Mouse (Mus musculus) lung, embryonic 14.5 days (tissue): ENCODE results near the gene Enpep. TPM values are rescaled to one million over a fixed set of nuclear protein-coding genes. Genes with fewer than 3 reads are reported as not detected.
A peak's percentile ranks its signal among the peaks of the same experiment; 100 is the strongest.

ENCODE experiments used
- ATAC-seq: fragments of 200-750 bp; cut with Nextera tagmentation; 2 replicates; pipeline ENCODE4 v1.8.0; 2017; ENCODE audit warnings: mild to moderate bottlenecking, moderate TSS enrichment, moderate library complexity; ENCODE audit not compliant: insufficient read depth
- DNase-seq: peaks from one replicate; pipeline ENCODE4 v3.0.0-alpha.2; 2015
- H3K27ac ChIP-seq: fragments of 300-500 bp; sonication (generic); 2 replicates; pipeline ENCODE4 v1.5.1; 2014; ENCODE audit warnings: low read depth, mild to moderate bottlenecking, moderate library complexity
- H3K27me3 ChIP-seq: fragments of 300-500 bp; sonication (generic); 2 replicates; pipeline ENCODE4 v1.6.1; 2014; ENCODE audit warnings: low read length, control low read depth; ENCODE audit not compliant: insufficient read depth
- H3K36me3 ChIP-seq: fragments of 300-500 bp; sonication (generic); 2 replicates; pipeline ENCODE4 v1.6.1; 2014; ENCODE audit warnings: control low read depth; ENCODE audit not compliant: insufficient read depth
- H3K4me1 ChIP-seq: fragments of 300-500 bp; sonication (generic); 2 replicates; pipeline ENCODE4 v1.6.1; 2014; ENCODE audit warnings: antibody characterized with exemption, control low read depth; ENCODE audit not compliant: insufficient read depth
- H3K4me2 ChIP-seq: fragments of 300-500 bp; sonication (generic); 2 replicates; pipeline ENCODE4 v1.6.1; 2014; ENCODE audit warnings: mild to moderate bottlenecking
- H3K4me3 ChIP-seq: fragments of 300-500 bp; sonication (generic); 2 replicates; pipeline ENCODE4 v1.5.1; 2014; ENCODE audit warnings: low read depth, low read length
- H3K9ac ChIP-seq: fragments of 300-500 bp; sonication (generic); 2 replicates; pipeline ENCODE4 v1.6.1; 2014
- H3K9me3 ChIP-seq: fragments of 300-500 bp; sonication (generic); 2 replicates; pipeline ENCODE4 v1.6.1; 2016; ENCODE audit warnings: low read depth, low read length, control low read depth
- CTCF ChIP-seq: IDR thresholded peaks from 2 replicates; pipeline ENCODE4 v1.5.1; 2016; ENCODE audit warnings: antibody characterized with exemption, low read depth
- WGBS: fragments of 180-500 bp; shearing (Covaris S2); extraction: QIAGEN DNeasy Blood & Tissue Kit; methylation state at CpG from one replicate; pipeline ENCODE4 v1.1.7; 2014; 5-methylcytosine and 5-hydroxymethylcytosine counted together
- polyA plus RNA-seq: library from polyadenylated mRNA; unstranded; fragments of >200 nt; fragmentation: Nextera tagmentation; extraction: Ambion mirVana; gene quantifications from 2 replicates; pipeline ENCODE4 v1.2.1, GENCODE M21; 2014

Gene Enpep
- polyA plus RNA-seq, 1 experiment from 2014 or later = 47.4 TPM

DNA sequence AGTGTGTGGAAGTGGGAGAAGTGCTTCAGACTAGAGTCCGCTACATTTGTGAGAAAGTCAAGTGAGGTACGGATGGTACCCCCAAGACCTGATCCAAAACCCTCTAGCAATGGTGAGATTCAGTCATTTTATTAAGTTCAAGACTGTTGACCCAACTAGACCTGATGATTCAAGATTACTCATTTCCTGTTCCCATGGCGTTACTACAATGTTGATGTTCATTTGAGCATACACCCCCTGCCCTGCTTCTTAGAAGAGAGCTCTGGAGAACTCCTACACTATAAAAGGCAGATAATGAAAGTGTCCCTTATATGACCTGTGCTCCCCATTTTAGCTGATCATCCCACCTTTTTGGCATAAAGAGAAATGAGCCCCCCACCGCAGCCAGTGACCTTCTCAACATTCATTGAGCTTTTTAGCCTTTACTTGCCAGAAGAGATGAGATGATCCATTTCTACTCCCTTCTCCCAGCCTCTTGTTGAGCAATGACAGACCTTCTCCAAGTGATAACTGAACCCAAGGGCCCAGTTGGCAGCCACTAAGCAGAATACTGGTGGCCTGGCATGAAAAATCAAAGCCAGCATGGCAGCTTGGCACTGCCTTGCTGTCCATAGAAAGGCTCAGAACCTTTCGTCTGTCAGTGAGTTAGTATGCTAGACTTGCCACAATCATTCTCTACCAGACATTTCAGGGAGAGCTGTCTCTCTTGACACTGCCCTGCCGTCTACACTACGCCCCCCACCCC is 18.7 kb downstream of the Enpep start:
- no peaks in the 10 kb centered on the region for H3K27me3 ChIP-seq
- no peak overlapping the region for H3K9ac ChIP-seq
- ATAC-seq (no peak), DNase-seq (no peak)
- H3K4me1 ChIP-seq = no peaks in the 10 kb centered on the region
- no peak overlapping the region for H3K27ac ChIP-seq
- 87% methylated on average over 7 of the region's 7 CpGs for WGBS
- H3K4me3 ChIP-seq = no peak overlapping the region
- peaks cover 4% of the 10 kb centered on the region; the same call in 1 of the 2 replicates for H3K36me3 ChIP-seq
- H3K9me3 ChIP-seq = no peaks in the 10 kb centered on the region
- TF ChIP-seq CTCF = no peak
- no peak overlapping the region for H3K4me2 ChIP-seq

- Histone ChIP-seq H3K4me1 (no peaks in the 10 kb centered on the region), H3K27me3 (no peaks in the 10 kb centered on the region), H3K36me3 (peaks cover 4% of the 10 kb centered on the region; the same call in 1 of the 2 replicates), H3K4me3 (no peak overlapping the region), H3K9ac (no peak overlapping the region), H3K4me2 (no peak overlapping the region), H3K27ac (no peak overlapping the region), H3K9me3 (no peaks in the 10 kb centered on the region)
- ATAC-seq (no peak), DNase-seq (no peak)
- TF ChIP-seq CTCF = no peak
- WGBS = 81% methylated on average over 2 of the region's 2 CpGs
These were observed 19.3 kb downstream of the Enpep start for GRCm38 (mm10) chr3:129313221-129313620.

DNA sequence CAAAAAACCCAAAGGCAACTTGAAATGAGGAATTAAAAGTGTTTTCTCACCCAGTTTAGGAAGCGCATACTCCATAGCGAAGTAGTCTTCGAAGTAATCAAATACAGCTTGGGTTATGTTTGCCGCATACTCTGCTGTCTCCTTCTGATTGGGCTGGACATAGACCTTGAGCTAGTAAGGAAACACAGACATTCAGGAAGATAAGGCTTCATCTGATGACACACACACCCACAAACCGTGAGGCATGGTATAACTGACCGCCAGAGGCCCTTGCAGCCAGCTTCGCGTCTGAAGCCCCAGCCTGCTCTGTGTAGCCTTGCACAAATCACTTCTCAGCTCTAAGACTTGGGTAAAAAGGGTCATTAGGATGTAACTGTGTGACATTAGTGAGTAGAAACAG is 20.0 kb downstream of the Enpep start:
- DNase-seq (no peak), ATAC-seq (no peak)
- no peak for TF ChIP-seq CTCF
- Histone ChIP-seq H3K4me3 (no peak overlapping the region), H3K4me1 (no peaks in the 10 kb centered on the region), H3K4me2 (no peak overlapping the region), H3K9me3 (no peaks in the 10 kb centered on the region), H3K27ac (no peak overlapping the region), H3K27me3 (no peaks in the 10 kb centered on the region), H3K9ac (no peak overlapping the region), H3K36me3 (peaks cover 4% of the 10 kb centered on the region; the same call in 1 of the 2 replicates)
- WGBS = 90% methylated on average over 8 of the region's 8 CpGs

DNA sequence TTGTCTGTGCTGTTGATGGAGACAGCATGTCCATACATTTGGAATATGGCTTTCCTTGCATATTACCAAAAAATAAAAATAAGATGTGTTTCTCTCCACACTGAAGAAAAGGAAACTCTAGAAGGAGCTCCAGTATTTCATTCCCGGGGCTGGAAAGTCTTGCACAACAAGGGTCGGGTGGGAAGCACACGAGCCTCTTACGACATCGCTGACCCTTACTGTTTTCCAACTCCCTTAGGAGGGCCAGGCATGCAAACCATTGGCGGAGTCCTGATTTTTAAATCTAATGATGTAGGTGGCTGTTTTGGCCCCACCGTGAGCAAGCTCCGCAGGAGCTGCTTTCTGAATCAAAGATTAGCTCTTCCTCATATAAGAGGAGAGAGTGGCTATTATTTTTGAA is 20.6 kb downstream of the Enpep start:
- H3K9me3 ChIP-seq = no peaks in the 10 kb centered on the region
- peaks cover 4% of the 10 kb centered on the region; the same call in 1 of the 2 replicates for H3K36me3 ChIP-seq
- TF ChIP-seq CTCF = no peak
- H3K27me3 ChIP-seq = no peaks in the 10 kb centered on the region
- ATAC-seq = no peak
- no peak overlapping the region for H3K4me3 ChIP-seq
- H3K27ac ChIP-seq = no peak overlapping the region
- no peak overlapping the region for H3K9ac ChIP-seq
- H3K4me2 ChIP-seq = no peak overlapping the region
- DNase-seq = peak; percentile 30
- H3K4me1 ChIP-seq = no peaks in the 10 kb centered on the region
- WGBS = 80% methylated on average over 8 of the region's 8 CpGs

DNA sequence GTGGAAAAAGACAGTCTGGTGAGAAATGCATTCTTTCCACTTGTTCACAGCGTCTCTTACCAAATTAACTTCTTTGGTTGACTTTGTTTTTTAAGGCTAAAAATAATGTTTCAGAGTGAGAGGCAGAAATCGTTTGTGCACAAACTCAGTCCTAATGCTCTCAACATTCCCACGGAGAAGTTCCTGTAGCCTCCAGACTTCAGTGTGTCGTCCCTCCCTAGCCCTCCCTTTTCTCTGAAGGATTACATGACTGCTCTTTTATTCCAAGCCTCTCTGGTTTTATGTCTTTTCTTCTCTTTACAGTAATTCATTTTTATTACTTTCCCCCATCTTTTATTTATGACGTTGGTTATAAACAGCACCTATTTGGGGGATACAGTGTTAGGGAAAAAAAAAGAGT is 22.6 kb downstream of the Enpep start:
- no peak for DNase-seq
- 63% methylated on average over 5 of the region's 5 CpGs for WGBS
- Histone ChIP-seq H3K4me2 (no peak overlapping the region), H3K36me3 (peaks cover 9% of the 10 kb centered on the region; the same call in 1 of the 2 replicates), H3K9ac (no peak overlapping the region), H3K4me1 (no peaks in the 10 kb centered on the region), H3K4me3 (no peak overlapping the region), H3K27ac (no peak overlapping the region), H3K27me3 (no peaks in the 10 kb centered on the region), H3K9me3 (no peaks in the 10 kb centered on the region)
- ATAC-seq = no peak
- TF ChIP-seq CTCF = no peak

- Histone ChIP-seq H3K4me2 (no peak overlapping the region), H3K36me3 (peaks cover 9% of the 10 kb centered on the region; the same call in 1 of the 2 replicates), H3K27ac (no peak overlapping the region), H3K9ac (no peak overlapping the region), H3K4me1 (no peaks in the 10 kb centered on the region), H3K9me3 (no peaks in the 10 kb centered on the region), H3K27me3 (no peaks in the 10 kb centered on the region), H3K4me3 (no peak overlapping the region)
- WGBS = 56% methylated on average over 9 of the region's 9 CpGs
- DNase-seq (peak; percentile 32), ATAC-seq (no peak)
- TF ChIP-seq CTCF = peak; percentile 48
These were observed 23.6 kb downstream of the Enpep start for GRCm38 (mm10) chr3:129308876-129309275.

DNA sequence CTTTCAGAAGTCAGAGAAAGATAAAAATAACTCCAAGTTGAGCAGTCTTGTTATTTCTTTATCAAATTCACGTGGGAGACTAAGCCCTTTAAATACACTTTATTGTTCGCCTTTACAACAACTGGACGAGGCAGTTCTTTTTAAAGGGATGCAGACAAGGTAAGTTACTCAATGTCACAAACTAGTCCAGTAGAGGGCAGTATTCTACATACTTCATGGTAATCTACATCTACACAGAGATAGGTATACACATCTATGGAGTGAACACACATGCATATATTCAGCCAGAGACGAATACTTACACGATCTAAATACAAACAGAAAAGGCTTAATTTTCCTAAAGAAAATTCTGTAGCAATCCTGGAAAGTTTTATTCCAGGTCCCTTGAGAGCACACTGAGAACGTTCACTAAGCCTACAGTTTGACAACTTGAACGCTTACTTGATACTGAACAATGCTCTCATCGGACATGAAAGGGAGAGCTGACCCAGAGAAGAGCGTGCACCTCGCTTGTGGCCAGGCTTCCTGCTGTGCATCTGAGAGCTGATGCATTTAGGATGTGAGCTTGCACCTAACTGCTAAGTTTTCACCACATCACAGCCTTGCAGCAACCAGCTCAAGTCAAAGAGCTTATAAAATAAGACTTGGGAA is 24.3 kb downstream of the Enpep start:
- Histone ChIP-seq H3K9me3 (no peaks in the 10 kb centered on the region), H3K27ac (no peak overlapping the region), H3K36me3 (peaks cover 12% of the 10 kb centered on the region; the same call in 1 of the 2 replicates), H3K4me1 (no peaks in the 10 kb centered on the region), H3K9ac (no peak overlapping the region), H3K27me3 (no peaks in the 10 kb centered on the region), H3K4me2 (no peak overlapping the region), H3K4me3 (no peak overlapping the region)
- ATAC-seq = peak; percentile 49; the same call in 1 of the 2 replicates
- DNase-seq = peak; percentile 96
- WGBS = 37% methylated on average over 10 of the region's 10 CpGs
- TF ChIP-seq CTCF = peak; percentile 68
